Mouse (Mus musculus) MEL (cell line): ENCODE data around the gene Dusp23.

Experiments
- CHD1 ChIP-seq: IDR thresholded peaks from 2 replicates; pipeline ENCODE4 v1.6.1; 2012; ENCODE audit warnings: low read depth, mild to moderate bottlenecking, inconsistent platforms, low read length, improper control_type of control experiment
- CHD2 ChIP-seq: IDR thresholded peaks from 2 replicates; pipeline ENCODE4 v1.6.1; 2011; ENCODE audit warnings: low read length, improper control_type of control experiment
- CTCF ChIP-seq, 3 experiments: IDR thresholded peaks in 2 of 3; conservative IDR thresholded peaks in 1 of 3; 2 replicates each; pipeline ENCODE4 v1.5.1; 2011 to 2012; ENCODE audit warnings: low read length in 3 of 3, low read depth in 2 of 3, mild to moderate bottlenecking in 2 of 3, improper control_type of control experiment in 1 of 3, inconsistent platforms in 1 of 3, mixed read lengths in 1 of 3, moderate library complexity in 1 of 3; ENCODE audit not compliant: control insufficient read depth in 1 of 3, insufficient read depth in 1 of 3, poor library complexity in 1 of 3, severe bottlenecking in 1 of 3
- E2F4 ChIP-seq: IDR thresholded peaks from 2 replicates; pipeline ENCODE4 v1.6.1; 2011; ENCODE audit warnings: low read depth, low read length, improper control_type of control experiment, borderline replicate concordance
- MAFK ChIP-seq: IDR thresholded peaks from 2 replicates; pipeline ENCODE4 v1.6.1; 2011; ENCODE audit warnings: low read depth, mild to moderate bottlenecking, low read length, improper control_type of control experiment, borderline replicate concordance
- MAX ChIP-seq: IDR thresholded peaks from 2 replicates; pipeline ENCODE4 v1.6.1; 2011; ENCODE audit warnings: low read length, improper control_type of control experiment
- MAZ ChIP-seq: IDR thresholded peaks from 2 replicates; pipeline ENCODE4 v1.6.1; 2012; ENCODE audit warnings: low read depth, mild to moderate bottlenecking, inconsistent platforms, low read length, improper control_type of control experiment
- POLR2A ChIP-seq, 2 experiments: IDR thresholded peaks; 2 replicates each; pipeline ENCODE4 v1.6.1; 2011 to 2012; ENCODE audit warnings: low read length in 2 of 2, mild to moderate bottlenecking in 2 of 2, control low read depth in 1 of 2, improper control_type of control experiment in 1 of 2, low read depth in 1 of 2, moderate library complexity in 1 of 2; ENCODE audit not compliant: control insufficient read depth in 1 of 2, insufficient read depth in 1 of 2, poor library complexity in 1 of 2
- POLR2AphosphoS2 ChIP-seq: IDR thresholded peaks from 2 replicates; pipeline ENCODE4 v1.6.1; 2011; ENCODE audit warnings: low read length, improper control_type of control experiment
- SIN3A ChIP-seq: IDR thresholded peaks from 2 replicates; pipeline ENCODE4 v1.6.1; 2012; ENCODE audit warnings: low read length, improper control_type of control experiment, inconsistent platforms
- TAL1 ChIP-seq: IDR thresholded peaks from 2 replicates; pipeline ENCODE4 v1.6.1; 2012; ENCODE audit warnings: mild to moderate bottlenecking, inconsistent platforms, low read length, moderate library complexity, mixed read lengths
- TCF12 ChIP-seq: IDR thresholded peaks from 2 replicates; pipeline ENCODE4 v1.6.1; 2014; ENCODE audit warnings: low read depth, mild to moderate bottlenecking, inconsistent platforms, low read length, improper control_type of control experiment, moderate library complexity
- USF1 ChIP-seq: IDR thresholded peaks from 2 replicates; pipeline ENCODE4 v1.6.1; 2014; ENCODE audit warnings: low read depth, mild to moderate bottlenecking, inconsistent platforms, low read length, improper control_type of control experiment, moderate library complexity
- ZKSCAN1 ChIP-seq: IDR thresholded peaks from 2 replicates; pipeline ENCODE4 v1.6.1; 2012; ENCODE audit warnings: low read depth, mild to moderate bottlenecking, inconsistent platforms, low read length, improper control_type of control experiment, moderate library complexity

- TF ChIP-seq CHD1 = no peak
- TF ChIP-seq MAFK = no peak
- TF ChIP-seq ZKSCAN1 = no peak
- no peak for TF ChIP-seq POLR2A (IDR thresholded peaks at IDR 0.05; ENCODE audit: control insufficient read depth in 1 of 2, insufficient read depth in 1 of 2, low read depth in 1 of 2, low read length in 2 of 2, poor library complexity in 1 of 2)
- no peak for TF ChIP-seq TAL1
- TF ChIP-seq CTCF (IDR thresholded peaks at IDR 0.05 in 2 of 3, conservative IDR thresholded peaks at IDR 0.05 in 1 of 3; ENCODE audit: control insufficient read depth in 1 of 3, insufficient read depth in 1 of 3, low read depth in 2 of 3, low read length in 3 of 3, poor library complexity in 1 of 3, severe bottlenecking in 1 of 3) = peak; percentile 60 to 71 (median 65)
- TF ChIP-seq E2F4 = no peak
- TF ChIP-seq MAZ = no peak
- no peak for TF ChIP-seq USF1
- no peak for TF ChIP-seq SIN3A
- no peak for TF ChIP-seq MAX
- TF ChIP-seq TCF12 = no peak
- no peak for TF ChIP-seq POLR2AphosphoS2
- TF ChIP-seq CHD2 = no peak
Observed at GRCm38 (mm10) chr1:172594495-172594894, 38.3 kb downstream of the Dusp23 start.
